Mouse (Mus musculus): ENCODE data around the gene Gadd45g. TPM values are rescaled to one million over a fixed set of nuclear protein-coding genes. Genes with fewer than 3 reads are reported as not detected.
A peak's percentile ranks its signal among the peaks of the same experiment; 100 is the strongest.

Gene Gadd45g
- polyA plus RNA-seq, 1 experiment = 78.9 TPM

- no peak for DNase-seq (ENCODE audit: low read depth)
- TF ChIP-seq POLR2A (IDR thresholded peaks at IDR 0.05; ENCODE audit: borderline replicate concordance, extremely low read depth, insufficient read depth, insufficient read length, poor library complexity, severe bottlenecking) (no peak), CTCF (IDR thresholded peaks at IDR 0.05; ENCODE audit: borderline replicate concordance, extremely low read depth, insufficient read depth, insufficient read length) (no peak)
These were observed 9.1 kb upstream of the Gadd45g start for GRCm38 (mm10) chr13:51837402-51837801.

GRCm38 (mm10) chr13:51839250-51840026 lies 7.0 kb upstream of the Gadd45g start:
- no peak for TF ChIP-seq POLR2A (IDR thresholded peaks at IDR 0.05; ENCODE audit: borderline replicate concordance, extremely low read depth, insufficient read depth, insufficient read length, poor library complexity, severe bottlenecking)
- TF ChIP-seq CTCF (IDR thresholded peaks at IDR 0.05; ENCODE audit: borderline replicate concordance, extremely low read depth, insufficient read depth, insufficient read length) = peak; percentile 85; the same call in 1 of the 2 replicates
- DNase-seq (ENCODE audit: low read depth) = peak; percentile 80

GRCm38 (mm10) chr13:51840702-51841101 lies 5.8 kb upstream of the Gadd45g start:
- DNase-seq (ENCODE audit: low read depth) = no peak
- no peak for TF ChIP-seq POLR2A (IDR thresholded peaks at IDR 0.05; ENCODE audit: borderline replicate concordance, extremely low read depth, insufficient read depth, insufficient read length, poor library complexity, severe bottlenecking)
- TF ChIP-seq CTCF (IDR thresholded peaks at IDR 0.05; ENCODE audit: borderline replicate concordance, extremely low read depth, insufficient read depth, insufficient read length) = no peak

- peak; percentile 42 for DNase-seq (ENCODE audit: low read depth)
- TF ChIP-seq CTCF (IDR thresholded peaks at IDR 0.05; ENCODE audit: borderline replicate concordance, extremely low read depth, insufficient read depth, insufficient read length) = no peak
- no peak for TF ChIP-seq POLR2A (IDR thresholded peaks at IDR 0.05; ENCODE audit: borderline replicate concordance, extremely low read depth, insufficient read depth, insufficient read length, poor library complexity, severe bottlenecking)
These were observed 4.8 kb upstream of the Gadd45g start for GRCm38 (mm10) chr13:51841541-51842115.

GRCm38 (mm10) chr13:51842191-51842590 lies 4.3 kb upstream of the Gadd45g start:
- DNase-seq (ENCODE audit: low read depth) = peak; percentile 85
- TF ChIP-seq POLR2A (IDR thresholded peaks at IDR 0.05; ENCODE audit: borderline replicate concordance, extremely low read depth, insufficient read depth, insufficient read length, poor library complexity, severe bottlenecking) = no peak
- no peak for TF ChIP-seq CTCF (IDR thresholded peaks at IDR 0.05; ENCODE audit: borderline replicate concordance, extremely low read depth, insufficient read depth, insufficient read length)

- DNase-seq (ENCODE audit: low read depth) = no peak
- TF ChIP-seq POLR2A (IDR thresholded peaks at IDR 0.05; ENCODE audit: borderline replicate concordance, extremely low read depth, insufficient read depth, insufficient read length, poor library complexity, severe bottlenecking) (no peak), CTCF (IDR thresholded peaks at IDR 0.05; ENCODE audit: borderline replicate concordance, extremely low read depth, insufficient read depth, insufficient read length) (no peak)
These were observed 3.7 kb upstream of the Gadd45g start for GRCm38 (mm10) chr13:51842773-51843172.

GRCm38 (mm10) chr13:51843298-51843697 lies 3.2 kb upstream of the Gadd45g start:
- DNase-seq (ENCODE audit: low read depth) = no peak
- TF ChIP-seq POLR2A (IDR thresholded peaks at IDR 0.05; ENCODE audit: borderline replicate concordance, extremely low read depth, insufficient read depth, insufficient read length, poor library complexity, severe bottlenecking) (no peak), CTCF (IDR thresholded peaks at IDR 0.05; ENCODE audit: borderline replicate concordance, extremely low read depth, insufficient read depth, insufficient read length) (no peak)

GRCm38 (mm10) chr13:51844118-51844517 lies 2.4 kb upstream of the Gadd45g start:
- TF ChIP-seq CTCF (IDR thresholded peaks at IDR 0.05; ENCODE audit: borderline replicate concordance, extremely low read depth, insufficient read depth, insufficient read length) = no peak
- DNase-seq (ENCODE audit: low read depth) = no peak

- TF ChIP-seq CTCF (IDR thresholded peaks at IDR 0.05; ENCODE audit: borderline replicate concordance, extremely low read depth, insufficient read depth, insufficient read length) (peak; percentile 88), POLR2A (IDR thresholded peaks at IDR 0.05; ENCODE audit: borderline replicate concordance, extremely low read depth, insufficient read depth, insufficient read length, poor library complexity, severe bottlenecking) (no peak)
- DNase-seq (ENCODE audit: low read depth) = peak; percentile 78
These were observed 1.8 kb upstream of the Gadd45g start for GRCm38 (mm10) chr13:51844661-51845060.

- DNase-seq (ENCODE audit: low read depth) = peak; percentile 50
- TF ChIP-seq POLR2A (IDR thresholded peaks at IDR 0.05; ENCODE audit: borderline replicate concordance, extremely low read depth, insufficient read depth, insufficient read length, poor library complexity, severe bottlenecking) (no peak), CTCF (IDR thresholded peaks at IDR 0.05; ENCODE audit: borderline replicate concordance, extremely low read depth, insufficient read depth, insufficient read length) (no peak)
These were observed 1.4 kb upstream of the Gadd45g start for GRCm38 (mm10) chr13:51845072-51845471.

GRCm38 (mm10) chr13:51845591-51846191 lies 787 bp upstream of the Gadd45g start:
- peak; percentile 96 for DNase-seq (ENCODE audit: low read depth)
- TF ChIP-seq POLR2A (IDR thresholded peaks at IDR 0.05; ENCODE audit: borderline replicate concordance, extremely low read depth, insufficient read depth, insufficient read length, poor library complexity, severe bottlenecking) (no peak; the same call in 1 of the 2 replicates), CTCF (IDR thresholded peaks at IDR 0.05; ENCODE audit: borderline replicate concordance, extremely low read depth, insufficient read depth, insufficient read length) (peak; percentile 72)

All from brain, embryonic 14.5 days (tissue).